Mouse (Mus musculus) liver, postnatal 0 days (tissue): ENCODE measurements at regions not wholly inside any gene's neighbourhood (a gene's known extent, or its start where the extent isn't known, plus 50 kb on each side); places are given as distances from the start of the nearest gene placed in this dataset.
"Not testable (repeated sequence)": the region's sequence is repeated elsewhere in the genome, so short reads cannot be mapped to it uniquely, and the experiment has no call there.

Experiments used
- CTCF ChIP-seq: sonication (generic); IDR thresholded peaks from 2 replicates; pipeline ENCODE4 v1.5.1; 2016; ENCODE audit warnings: antibody characterized with exemption, low read depth
- EP300 ChIP-seq: IDR thresholded peaks from 2 replicates; pipeline ENCODE4 v1.6.1; 2016; ENCODE audit warnings: antibody characterized with exemption, low read depth, mild to moderate bottlenecking

GRCm38 (mm10) chr6:101650348-101650747 is 272.7 kb upstream of the Pdzrn3 start:
- peak; percentile 37 for TF ChIP-seq CTCF
- TF ChIP-seq EP300 = not testable (repeated sequence)
